Mouse (Mus musculus): Measurements from ENCODE around the gene Ptpn1. TPM values are rescaled to one million over a fixed set of nuclear protein-coding genes. Genes with fewer than 3 reads are reported as not detected.
A peak's percentile ranks its signal among the peaks of the same experiment; 100 is the strongest.

Gene Ptpn1
- total RNA-seq, 4 experiments from 2014 or later: 56.1 to 70.3 (median 60.7) TPM

GRCm38 (mm10) chr2:167921823-167922222 lies 10.0 kb upstream of the Ptpn1 start:
- DNase-seq: no peak

- DNase-seq: no peak
These were observed 7.8 kb upstream of the Ptpn1 start for GRCm38 (mm10) chr2:167924011-167924410.

DNA sequence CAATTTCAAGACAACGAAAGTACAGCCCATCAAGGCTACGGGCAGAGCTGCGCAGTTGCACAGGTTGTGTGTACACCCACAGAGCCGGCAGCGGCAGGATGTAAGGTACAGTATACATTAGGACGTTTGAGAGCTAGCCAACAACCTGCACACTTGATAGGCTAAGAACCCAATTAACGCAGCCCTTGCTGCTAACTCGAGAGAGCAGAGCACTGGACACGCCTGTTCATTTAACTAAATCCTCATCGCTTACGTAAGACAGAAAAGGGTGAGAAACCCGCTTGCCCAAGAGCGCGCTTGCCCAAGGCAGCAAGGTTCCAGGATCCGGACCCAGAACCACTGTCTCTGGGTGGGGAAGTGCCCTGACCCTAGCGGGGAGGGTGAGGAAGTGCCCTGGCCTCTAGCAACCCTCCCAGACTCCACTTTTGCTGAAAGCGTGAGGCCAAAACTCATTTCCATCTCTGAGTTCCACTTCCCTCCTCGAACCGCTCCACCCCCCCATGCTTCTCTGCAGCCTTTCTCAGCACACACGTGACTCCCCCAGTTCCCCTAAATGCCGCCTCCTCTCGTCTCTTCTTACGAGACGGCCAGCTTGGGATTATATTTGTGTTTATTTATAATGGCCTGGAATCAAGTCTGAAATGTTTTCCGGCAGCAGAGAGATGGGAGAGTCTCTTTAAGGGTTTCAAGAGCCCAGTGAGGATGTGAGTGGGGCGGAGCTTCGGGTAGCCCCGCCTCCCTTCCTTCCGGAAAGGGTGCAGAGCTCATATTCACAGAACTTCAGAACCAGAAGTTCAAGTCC lies 6.9 kb upstream of the Ptpn1 start:
- peak; percentile 82 for DNase-seq

DNA sequence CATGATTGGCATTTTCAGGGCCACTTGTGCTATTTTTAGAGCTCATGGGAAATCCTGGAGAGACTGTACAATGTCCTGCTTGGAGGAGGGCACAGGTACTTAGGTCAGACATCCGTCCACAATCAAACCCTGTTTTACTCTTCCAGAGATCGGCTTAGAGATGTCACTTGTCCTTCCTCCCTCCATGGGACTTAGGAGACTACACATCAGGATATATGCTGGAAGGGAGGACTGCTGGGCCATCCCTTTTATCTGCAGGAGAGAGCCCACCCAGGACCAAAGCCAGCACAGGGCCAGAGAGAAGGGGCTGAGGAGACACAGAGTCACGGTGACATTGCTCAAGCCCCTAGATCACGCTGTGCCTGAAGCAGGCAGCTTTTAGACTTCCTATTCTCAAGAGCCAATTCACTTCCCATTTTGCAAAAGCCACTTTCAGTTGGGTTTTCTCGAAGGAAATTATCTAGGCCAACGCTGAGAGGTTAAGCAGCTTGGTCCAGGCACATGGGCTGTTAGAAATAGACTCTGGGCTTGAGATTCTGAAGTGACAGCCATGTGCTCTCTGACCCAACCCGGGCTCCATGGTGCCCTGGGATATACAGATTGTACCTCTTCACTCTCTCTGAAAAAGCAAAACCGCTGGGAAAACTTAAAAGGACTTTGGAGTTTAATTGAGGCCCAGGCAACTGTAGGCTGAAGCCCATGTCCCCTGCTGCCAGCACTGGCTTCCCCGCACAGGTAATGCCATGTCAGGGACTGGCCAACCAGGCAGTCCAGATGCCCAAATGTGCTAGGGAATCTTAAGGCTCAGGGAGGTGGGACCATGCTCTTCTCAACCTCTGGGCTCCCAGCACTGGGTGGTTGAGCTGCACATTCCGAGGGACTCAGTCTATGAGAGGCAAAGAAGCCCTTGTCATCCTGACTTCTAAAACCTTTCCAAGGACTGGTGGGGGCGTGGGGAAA lies 5.7 kb upstream of the Ptpn1 start:
- no peak for DNase-seq

GRCm38 (mm10) chr2:167928002-167928526 lies 3.8 kb upstream of the Ptpn1 start:
- no peak for DNase-seq

- no peak for DNase-seq
These were observed 2.9 kb upstream of the Ptpn1 start for GRCm38 (mm10) chr2:167928972-167929371.

DNA sequence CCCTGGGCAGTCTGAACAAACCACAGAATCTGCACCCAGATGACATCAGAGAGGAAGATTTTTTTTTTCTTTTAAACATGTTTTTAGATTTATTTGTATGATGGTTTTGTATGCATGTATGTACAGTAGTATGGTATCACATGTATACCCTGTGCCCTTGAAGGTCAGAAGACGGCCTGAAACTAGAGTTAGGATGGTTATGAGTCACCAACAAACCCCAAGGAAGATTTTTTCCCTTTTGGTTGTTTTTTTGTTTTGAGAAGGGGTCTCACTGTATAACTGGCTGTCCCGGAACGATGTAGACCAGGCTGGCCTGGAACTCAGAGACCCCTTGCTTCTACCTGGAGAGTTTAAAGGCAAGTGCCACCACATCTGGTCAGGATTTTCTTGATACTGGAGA lies 882 bp upstream of the Ptpn1 start:
- DNase-seq: no peak

GRCm38 (mm10) chr2:167932727-167933231 lies 922 bp downstream of the Ptpn1 start:
- DNase-seq: no peak

DNA sequence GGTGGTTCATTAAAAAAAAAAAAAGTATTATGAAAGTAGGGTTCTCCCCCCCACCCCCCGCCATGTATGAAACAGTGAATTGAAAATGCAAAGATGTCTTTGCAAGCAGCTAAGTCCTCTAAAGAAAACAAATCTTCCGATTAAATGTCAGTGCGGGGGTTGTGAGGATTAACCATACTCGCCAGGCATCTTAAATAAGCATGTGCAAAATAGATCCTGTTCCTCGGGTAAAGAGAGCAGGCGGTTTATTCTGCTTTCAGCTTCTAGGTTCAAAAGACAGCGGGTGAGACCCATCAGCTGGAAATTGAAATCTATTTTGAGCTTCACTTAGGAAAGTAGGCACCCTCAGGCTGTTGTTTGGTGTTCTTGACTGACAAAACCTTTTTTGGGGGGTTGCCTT lies 1.5 kb downstream of the Ptpn1 start:
- DNase-seq: no peak

DNA sequence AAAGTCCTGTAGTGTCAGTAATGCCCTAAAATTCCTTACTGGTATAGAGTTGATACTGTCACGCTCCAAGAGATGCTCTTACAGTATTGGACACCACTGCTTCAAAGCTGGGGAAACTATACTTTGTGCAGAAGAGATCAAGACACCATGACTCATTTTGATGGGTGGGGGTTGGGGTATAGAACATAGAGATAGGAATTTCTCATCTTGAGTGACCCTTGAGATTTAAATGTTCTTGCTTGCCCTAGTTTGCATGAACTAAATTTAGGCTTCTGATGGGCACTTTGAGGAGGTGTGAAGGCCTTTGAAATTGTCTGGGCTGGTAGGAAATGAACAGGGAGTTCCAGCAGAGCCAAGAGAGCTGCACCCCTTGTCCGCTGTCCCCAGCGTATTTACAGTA lies 4.1 kb downstream of the Ptpn1 start:
- no peak for DNase-seq

DNA sequence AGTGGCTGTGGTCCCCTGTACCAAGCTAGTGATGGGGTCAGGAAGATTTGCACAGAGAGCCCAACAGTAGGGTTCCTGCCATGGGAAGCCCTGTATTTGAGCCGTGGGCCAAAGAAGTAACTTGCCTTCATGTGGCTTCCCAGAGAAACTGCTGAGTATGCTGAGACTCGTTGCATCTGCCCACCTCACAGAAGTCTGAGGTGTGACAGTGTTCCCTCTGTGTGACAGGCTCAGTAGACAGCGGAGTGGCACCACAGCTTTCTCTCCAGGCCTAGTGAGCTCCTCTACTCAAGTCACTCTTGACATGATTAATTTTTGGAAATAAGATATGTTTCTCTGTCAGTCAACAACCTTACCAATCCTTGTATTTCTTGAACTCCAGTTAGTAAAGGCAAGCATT lies 6.9 kb downstream of the Ptpn1 start:
- DNase-seq: no peak

DNA sequence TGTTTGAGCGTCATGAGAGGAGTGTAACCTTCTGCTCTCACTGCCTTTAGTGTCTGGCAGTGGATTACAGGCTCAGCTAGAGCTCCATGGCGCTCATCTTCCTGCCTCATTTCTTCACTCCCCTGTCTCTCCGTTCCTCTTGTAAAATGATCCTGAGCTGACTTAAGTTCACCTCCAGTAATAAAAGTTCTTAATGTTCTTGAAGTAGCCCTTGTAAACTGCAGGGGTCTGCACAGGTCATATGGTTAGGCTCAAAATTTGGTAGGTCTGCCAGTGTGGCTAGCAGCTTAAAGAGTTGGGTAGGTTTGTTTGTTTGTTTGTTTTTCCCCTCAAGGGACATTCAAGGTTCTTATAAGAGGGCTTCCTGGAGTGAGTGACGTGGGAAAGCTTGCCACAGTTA lies 7.3 kb downstream of the Ptpn1 start:
- no peak for DNase-seq

DNA sequence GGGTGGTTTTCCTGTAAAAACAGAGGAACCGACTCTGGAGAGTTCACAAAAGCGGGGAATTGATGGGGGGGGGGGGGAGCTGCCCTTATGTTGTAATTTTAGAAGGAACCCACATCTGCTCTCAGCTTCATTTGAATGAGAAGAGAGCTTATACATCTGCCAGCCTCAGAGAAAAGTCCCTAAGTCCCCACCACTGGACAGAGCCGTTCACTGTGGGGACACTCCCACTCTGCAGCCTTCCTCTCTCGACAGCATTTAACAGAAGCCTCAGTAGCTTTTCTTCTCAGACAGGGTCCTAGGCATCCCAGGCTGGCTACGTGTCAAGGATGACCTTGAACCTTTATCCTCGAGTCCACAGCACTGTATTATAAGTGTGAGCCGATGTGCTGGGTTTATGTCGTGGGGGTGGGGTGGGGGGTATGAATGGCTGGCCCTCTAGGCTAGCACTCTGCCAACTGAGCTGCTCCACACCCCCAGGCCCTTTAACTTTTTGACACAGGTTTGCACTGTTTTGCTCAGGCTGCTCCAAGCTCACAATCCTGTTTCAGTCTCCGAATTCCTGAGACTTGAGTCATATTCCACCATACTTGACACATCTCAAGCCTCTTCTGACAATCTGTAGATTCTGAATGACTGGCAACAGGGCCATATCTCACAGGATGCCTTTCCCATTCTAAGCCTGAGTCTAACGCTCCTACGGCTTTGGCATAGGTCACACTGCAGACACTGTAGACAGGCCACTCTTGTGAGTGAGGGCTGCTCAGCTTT lies 8.0 kb downstream of the Ptpn1 start:
- no peak for DNase-seq

- no peak for DNase-seq
These were observed 8.8 kb downstream of the Ptpn1 start for GRCm38 (mm10) chr2:167940636-167941035.

DNA sequence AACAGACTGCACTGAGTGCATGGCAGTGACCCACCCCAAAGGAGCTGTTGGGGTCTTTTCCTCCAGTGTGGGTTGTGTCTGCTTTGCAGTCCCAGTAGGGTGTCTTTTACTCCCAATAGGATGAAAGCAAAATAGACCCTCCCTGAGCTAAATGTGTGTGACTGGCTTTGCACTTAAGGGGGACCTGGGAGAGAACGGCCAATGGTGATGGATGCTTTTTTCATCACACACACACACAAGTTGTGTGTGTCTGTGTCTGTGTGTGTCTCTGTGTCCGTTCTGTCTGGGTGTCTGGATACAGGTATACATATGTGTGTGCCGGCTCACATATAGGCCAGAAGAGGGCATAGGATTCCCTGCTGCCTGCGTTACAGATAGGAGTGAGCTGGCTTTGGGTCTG lies 9.5 kb downstream of the Ptpn1 start:
- DNase-seq: no peak

GRCm38 (mm10) chr2:167941745-167942176 lies 9.9 kb downstream of the Ptpn1 start:
- no peak for DNase-seq

DNA sequence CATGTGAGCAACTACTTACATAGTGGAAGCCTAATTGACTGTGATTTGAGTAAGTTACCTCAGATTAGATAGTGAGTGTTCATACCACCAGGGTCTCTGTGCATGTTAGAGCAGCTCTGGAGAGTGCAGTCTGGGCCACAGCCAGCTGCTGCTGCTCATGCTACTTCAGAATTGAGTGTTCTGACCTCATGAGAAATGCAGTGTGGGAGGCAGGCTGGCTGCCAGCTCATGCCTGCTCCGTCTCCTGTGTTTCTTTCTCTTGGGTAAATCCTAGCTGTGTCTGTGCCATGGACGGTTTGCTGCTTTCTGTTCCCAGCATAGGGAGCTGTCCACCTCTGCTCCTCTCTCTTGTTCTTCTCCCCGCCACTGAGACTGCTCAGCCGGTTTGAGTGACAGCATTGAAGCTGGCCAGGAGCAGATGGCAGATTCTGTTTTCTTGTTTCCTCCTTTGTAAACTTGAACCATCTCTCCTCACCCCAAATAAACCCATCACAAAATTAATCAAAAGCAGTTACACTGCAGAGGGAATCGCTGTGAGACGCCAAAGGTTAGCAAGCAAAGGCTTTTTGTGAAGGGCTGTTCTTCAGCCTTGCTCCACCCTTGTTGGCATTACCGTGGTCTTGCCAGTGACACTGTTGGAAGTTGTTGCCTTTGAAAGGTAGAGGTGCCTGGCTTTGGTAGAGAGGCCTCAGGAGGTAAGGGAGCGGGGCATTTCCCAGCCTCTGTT lies 10.5 kb downstream of the Ptpn1 start:
- DNase-seq: peak; percentile 72

DNA sequence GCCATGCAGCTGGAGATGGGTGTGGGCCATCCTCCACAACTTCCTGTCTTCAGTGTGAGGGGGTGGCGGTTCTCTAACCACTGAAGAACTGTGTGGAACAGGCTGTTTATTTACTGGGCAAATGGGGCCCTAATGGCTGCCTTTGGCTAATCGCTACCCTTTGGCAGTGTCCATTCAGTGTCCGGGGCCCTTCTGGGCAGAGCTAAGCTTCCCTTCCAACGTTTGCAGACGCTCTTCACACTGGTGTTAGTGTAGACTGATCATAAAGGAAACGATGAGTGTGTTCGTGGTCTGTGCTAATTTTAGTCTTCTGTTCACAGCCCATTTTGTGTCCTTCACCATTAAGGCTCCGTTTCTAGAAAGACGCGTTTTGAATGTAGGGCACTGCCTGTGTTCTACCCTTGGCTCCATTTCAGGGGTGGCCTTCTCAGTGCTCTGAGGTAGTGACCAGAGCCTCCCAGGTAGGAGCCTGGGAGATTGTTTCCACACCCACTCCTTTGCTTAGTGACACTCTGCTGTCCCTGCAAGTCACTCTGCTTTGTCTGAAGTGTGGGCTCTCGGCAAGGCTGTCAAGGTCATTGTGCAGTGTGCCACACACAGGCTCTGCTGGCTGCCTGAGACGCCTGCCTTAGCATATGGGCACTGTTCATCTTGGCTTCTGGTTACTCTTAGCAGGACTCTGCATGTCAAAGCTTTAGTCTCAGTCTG lies 11.2 kb downstream of the Ptpn1 start:
- no peak for DNase-seq

- no peak for DNase-seq
These were observed 12.3 kb downstream of the Ptpn1 start for GRCm38 (mm10) chr2:167944193-167944592.

- DNase-seq: peak; percentile 55
These were observed 13.6 kb downstream of the Ptpn1 start for GRCm38 (mm10) chr2:167945451-167945850.

DNA sequence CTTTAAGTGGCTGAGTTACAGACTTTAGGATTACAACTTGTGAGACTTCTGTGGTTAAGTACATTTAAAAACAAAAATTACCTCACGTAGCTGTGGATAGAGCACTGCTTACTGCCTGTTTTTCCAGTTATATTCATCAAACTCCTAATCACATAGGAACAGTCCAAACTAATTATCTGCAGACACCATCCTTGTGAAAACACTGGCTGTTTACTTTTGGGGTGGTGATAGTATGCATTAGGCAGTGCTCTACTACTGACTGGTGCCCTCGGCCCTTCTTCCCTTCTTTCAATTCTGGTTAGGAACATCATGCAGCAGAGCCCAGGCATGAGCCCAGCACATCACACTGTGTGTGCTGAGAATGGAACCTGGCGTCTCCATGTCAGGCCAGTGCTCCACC lies 15.4 kb downstream of the Ptpn1 start:
- no peak for DNase-seq

All from adrenal gland, adult 8-10 months (tissue).